Mouse (Mus musculus) spleen, adult 2 months (tissue): ENCODE measurements at regions not wholly inside any gene's neighbourhood (a gene's known extent, or its start where the extent isn't known, plus 50 kb on each side); places are given as distances from the start of the nearest gene placed in this dataset.

Source experiments
- CTCF ChIP-seq: fragments of 200-500 bp; IDR thresholded peaks from 2 replicates; pipeline ENCODE4 v1.5.1; 2011; ENCODE audit warnings: mild to moderate bottlenecking, inconsistent platforms; ENCODE audit not compliant: insufficient read depth, insufficient read length, insufficient replicate concordance; ENCODE audit errors: extremely low read depth
- POLR2A ChIP-seq: fragments of 200-500 bp; IDR thresholded peaks from 2 replicates; pipeline ENCODE4 v1.6.1; 2011; ENCODE audit warnings: low read depth, low read length, inconsistent platforms

GRCm38 (mm10) chr9:101306408-101306935, 54.9 kb upstream of the Ppp2r3a start:
- TF ChIP-seq POLR2A (no peak), CTCF (no peak)
